Mouse (Mus musculus) cerebellum, adult 9-11 months (tissue): Measurements from ENCODE around the gene Lgals3bp.

ENCODE experiments used
- DNase-seq: peaks from one replicate; pipeline ENCODE4 v3.0.0; 2022

The Lgals3bp gene

DNA sequence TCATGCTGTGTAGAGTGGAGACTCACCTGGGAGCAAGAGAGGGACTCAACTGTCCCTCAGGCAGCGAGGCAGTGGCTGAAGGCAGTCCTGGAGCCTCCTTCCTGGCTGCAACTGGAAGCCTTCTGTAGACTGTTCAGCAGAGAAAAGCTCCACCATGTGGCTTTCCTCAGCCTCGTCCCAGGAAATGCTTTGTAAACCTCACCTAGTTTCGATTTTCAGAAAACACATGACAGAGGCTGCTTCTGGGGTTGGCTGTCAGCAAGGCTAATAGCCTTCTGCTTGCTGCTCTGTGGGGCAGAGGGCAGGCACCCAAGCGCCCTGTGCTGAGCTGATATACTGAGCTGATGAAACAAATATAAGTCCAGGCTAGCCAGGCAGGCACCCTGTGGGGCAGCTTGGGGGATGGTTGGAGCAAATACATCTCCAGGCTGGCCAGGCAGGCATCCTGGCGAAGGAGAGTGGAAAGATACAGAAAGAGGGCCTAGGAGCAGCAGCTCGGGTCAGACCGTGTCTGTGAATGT lies at the start of gene Lgals3bp:
Gene Lgals3bp, minus strand, starts transcription at position 333 of the 521 bp plus-strand sequence.
- peak; percentile 83 for DNase-seq

DNA sequence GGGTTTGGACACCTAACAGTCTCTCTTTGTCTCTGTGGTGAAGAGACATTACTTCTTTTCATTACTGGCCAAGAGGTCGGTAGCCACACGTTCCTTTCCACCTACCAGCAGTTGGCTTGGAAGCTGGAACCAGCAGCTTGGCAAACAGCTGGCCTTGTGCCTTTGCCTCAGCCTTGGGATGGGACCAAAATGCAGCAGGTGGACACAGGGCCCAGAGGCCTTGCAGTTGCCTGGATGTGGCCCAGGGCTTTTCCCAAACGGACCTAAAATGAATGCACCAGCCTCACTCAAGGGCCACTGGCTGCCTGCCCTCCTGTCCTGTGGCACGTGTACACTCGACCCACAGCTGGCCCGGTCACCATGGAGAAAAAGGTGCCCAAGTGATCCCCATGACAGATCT lies 49.3 kb upstream of the Lgals3bp start:
- no peak for DNase-seq

GRCm38 (mm10) chr11:118448385-118448784 lies 46.5 kb upstream of the Lgals3bp start:
- DNase-seq = no peak

- no peak for DNase-seq
Measured at GRCm38 (mm10) chr11:118447346-118447745, 45.5 kb upstream of the Lgals3bp start.

DNA sequence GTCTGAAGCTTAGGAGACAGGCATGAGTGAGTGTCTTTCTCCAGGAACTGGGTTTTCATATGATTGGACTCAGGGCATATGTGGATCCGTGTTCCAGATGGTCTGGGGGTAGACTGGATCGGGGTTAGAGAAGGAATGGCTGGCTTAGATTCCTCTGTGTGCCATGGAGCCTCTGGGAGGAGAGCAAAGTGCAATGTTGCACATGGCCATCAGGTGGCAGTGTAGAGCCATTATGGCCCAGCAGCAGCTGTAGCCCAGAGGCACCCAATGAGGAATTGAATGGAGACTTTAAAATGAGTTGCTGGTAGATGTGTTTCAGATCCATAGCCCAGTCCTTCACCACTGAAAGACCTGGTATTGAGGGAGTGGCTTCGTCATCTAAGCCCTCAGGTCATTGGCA lies 44.0 kb upstream of the Lgals3bp start:
- peak; percentile 57 for DNase-seq

DNA sequence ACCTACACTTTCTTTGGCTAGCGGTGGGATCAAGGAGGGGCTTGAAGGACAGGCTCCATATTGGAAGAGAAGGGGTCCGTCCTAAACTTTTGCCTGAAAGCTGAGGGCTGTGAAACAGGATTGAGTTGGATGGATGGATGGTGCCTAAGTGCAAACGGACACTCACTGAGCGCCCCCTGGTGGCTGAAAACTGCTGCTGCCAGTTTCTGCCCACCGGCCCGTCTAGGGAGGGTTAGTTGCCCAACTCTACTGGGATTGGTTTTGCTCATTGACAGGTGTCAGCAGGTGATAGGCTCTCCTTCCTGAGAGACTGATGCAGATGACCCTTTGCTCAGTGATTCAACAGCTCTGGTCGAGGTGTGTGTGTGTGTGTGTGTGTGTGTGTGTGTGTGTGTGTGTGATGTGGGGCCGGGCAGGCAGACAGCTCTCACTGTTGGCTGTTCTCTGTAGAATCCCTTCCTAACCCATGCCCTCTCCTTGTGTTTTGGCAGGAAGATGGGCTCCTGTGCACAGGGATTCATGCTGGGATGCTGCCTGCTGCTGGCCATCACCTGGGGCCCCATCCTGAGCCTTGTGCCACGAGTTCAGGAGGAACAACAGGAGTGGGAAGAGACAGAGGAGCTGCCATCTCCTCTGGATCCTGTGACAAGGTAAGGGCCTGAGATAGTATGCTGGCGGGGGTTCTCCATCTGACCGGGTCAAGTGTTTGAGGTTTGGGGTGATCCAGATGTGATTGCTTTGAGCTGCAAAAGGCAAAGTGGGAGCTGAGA lies 41.5 kb upstream of the Lgals3bp start:
- DNase-seq = no peak

GRCm38 (mm10) chr11:118442691-118443090 lies 40.8 kb upstream of the Lgals3bp start:
- DNase-seq = no peak

- DNase-seq = no peak
Measured at GRCm38 (mm10) chr11:118438665-118439414, 36.9 kb upstream of the Lgals3bp start.

GRCm38 (mm10) chr11:118436471-118436935 lies 34.6 kb upstream of the Lgals3bp start:
- peak; percentile 83 for DNase-seq

- DNase-seq = no peak
Measured at GRCm38 (mm10) chr11:118434093-118434492, 32.2 kb upstream of the Lgals3bp start.

- DNase-seq = no peak
Measured at GRCm38 (mm10) chr11:118433398-118433868, 31.5 kb upstream of the Lgals3bp start.

- DNase-seq = no peak
Measured at GRCm38 (mm10) chr11:118431100-118431948, 29.4 kb upstream of the Lgals3bp start.

DNA sequence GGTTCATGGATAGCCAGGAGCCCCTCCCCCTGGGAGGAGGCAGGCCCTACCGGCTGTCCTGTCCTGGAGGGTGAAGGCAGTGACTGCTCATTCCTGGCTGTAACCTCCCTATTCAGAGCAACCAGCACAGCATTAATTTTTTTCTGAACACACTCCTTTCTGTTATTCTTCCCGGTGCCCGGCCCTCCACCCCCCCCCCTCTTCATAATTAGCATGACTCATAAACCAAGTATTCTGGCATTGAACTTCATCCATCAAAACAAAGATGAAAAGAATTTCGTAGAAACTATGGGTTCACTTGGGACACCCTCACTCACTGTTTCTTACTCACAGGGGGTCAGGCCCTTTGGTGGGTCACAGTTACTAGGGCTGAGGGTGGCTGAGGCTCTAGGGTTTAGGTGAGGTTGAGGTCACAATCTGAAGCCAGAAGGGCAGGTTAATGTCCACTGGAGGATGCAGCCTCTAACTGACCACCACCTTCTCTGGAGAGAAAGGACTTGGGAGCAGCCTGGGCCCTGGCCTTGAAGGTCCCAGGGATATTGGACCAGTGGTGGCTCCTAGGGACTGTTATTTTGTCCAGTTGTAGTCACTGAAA lies 28.5 kb upstream of the Lgals3bp start:
- no peak for DNase-seq

- no peak for DNase-seq
Measured at GRCm38 (mm10) chr11:118428944-118429709, 27.2 kb upstream of the Lgals3bp start.

DNA sequence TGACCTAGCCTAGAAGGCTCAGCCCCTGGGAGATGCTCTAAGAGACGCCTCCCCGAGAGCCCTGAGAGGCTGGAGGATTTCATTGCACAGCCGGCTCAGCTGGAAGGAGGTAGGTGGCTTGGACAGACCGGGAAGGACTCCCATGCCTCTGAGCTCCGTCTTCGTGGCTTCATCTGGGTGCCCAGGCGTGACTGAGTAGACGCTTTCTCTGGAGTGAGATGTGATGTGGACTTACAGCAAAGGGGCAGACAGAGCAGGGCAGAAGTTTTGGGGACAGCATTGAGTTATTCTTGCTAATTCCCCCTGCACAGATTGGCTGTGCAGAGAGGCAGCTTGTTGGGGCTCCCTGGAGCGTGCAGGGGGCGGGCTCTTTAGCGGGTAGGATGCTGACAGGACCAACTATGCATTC lies 26.6 kb upstream of the Lgals3bp start:
- DNase-seq = no peak

DNA sequence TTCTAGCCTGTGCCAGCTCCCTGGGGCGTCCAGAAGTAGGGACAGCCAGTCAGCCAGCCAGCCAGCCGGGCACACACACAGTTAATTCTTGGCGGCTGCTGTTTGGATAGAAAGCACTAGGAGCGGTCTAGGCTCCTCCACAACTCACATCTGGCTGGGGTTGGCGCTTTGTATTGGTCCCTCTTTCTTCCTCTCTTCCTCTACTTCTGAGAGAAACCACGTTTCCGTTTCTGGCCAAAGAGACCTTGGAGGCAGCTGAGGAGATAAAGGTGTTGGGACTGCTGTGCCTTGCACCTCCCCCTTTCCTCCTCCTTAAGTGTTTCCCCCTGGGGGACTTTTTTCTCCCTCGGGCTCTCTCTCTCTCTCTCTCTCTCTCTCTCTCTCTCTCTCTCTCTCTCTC lies 26.1 kb upstream of the Lgals3bp start, which contains the start of gene C1qtnf1:
Gene C1qtnf1, plus strand, starts transcription at position 218 of the 400 bp plus-strand sequence.
- no peak for DNase-seq

GRCm38 (mm10) chr11:118427266-118427779 lies 25.4 kb upstream of the Lgals3bp start:
- DNase-seq = no peak

DNA sequence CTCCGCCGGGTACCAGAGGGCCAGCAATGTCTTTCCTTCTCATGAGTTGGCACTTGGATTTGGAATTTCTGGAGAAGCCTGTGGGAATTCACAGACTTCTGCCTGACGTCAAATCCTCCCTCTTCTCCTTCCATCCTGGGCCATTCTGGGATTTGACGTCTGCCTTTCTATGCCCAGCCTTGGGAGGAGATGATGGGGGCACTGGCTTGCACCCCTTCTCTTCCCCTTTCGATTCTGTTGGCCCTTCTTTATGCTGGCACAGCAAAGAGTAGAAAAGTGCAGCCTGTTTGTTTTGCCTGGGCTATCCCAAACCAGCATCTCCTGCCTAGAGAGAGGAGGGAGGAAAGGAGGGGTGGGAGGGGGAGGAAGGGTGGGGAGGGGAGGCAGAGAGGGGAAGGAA lies 24.9 kb upstream of the Lgals3bp start:
- no peak for DNase-seq

GRCm38 (mm10) chr11:118424621-118425335 lies 22.9 kb upstream of the Lgals3bp start:
- DNase-seq = no peak

DNA sequence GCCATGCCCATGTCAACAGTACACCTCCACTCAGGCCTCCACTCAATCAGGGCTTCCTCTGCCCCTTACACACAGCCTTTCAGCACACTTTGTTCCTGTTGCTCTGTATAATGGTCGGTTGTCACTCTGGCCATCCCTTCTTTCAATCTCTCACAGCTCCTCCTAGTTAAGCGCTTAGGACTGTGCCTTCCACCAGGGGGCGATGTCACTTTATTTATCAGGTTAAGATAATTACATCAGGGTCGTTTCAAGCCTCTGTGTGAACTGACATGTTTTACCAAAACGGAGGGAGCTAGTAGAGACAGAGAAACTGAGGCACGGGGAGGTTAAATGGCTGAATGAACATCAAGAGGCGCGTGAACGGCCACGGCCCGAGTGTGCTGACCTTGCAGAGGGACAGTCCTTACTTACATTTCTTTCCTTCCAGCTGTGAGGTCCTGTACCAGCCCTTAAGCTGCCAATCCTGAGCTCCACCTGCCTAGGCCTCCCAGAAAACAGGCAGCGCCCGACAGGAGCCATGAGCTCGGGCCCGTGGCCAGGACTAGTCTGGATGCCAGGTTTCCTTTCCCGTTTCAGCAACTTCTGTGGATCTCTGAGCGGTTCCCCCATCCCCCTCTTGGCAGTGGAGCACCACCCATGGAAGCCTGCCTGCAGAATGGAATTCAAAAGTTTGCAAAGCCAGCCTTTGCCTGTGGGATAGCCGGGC lies 21.5 kb upstream of the Lgals3bp start:
- DNase-seq = peak; percentile 79
